ENCODE assay signal across 8 mouse cellular contexts in the genomic region with DNA sequence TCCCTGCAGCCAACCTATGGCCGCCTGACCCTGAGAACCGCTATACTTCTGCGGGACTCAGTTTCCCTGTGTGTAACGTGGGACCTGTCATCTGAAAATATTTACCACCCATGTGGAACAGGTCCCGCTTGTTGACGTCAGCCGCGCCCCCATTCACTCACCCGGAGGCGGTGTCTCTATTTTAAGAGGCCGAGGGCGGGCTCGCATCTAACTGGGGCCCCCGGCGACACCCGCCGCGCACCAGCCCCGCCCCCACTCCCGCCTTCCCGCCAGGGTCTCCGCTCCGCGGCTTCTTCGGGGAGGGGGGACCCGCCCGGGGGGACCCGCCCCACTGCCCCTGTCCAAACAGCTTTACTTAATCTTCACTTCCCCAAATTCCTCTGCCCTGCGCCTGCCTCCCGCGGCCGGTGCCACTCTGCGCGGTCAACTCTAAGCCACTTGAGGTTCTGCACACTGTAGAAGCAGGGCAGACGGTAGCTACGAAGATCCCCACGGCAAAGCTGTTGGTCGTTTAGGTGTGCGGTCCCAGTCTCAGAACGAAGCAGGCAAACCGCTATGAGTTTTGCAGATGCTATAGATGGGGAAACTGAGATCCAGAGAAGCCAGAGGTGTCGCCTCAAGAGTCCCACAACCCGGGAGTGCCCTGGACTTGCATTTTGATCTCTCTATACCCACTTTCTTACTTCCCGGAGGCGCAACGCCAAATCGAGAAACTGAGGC. TPM values are rescaled to one million over a fixed set of nuclear protein-coding genes. Genes with fewer than 3 reads are reported as not detected.
DNase-seq lines count a peak whose midpoint lies in the region; ATAC-seq and TF ChIP-seq lines count a peak whose summit lies in the region.

No protein-coding gene starts in this region.

- H3K27me3 ChIP-seq in E14TG2a.4 (ENCODE audit: insufficient read depth, low read length), result peaks cover 53% of the 10 kb centered on the region
- peaks cover 69% of the 10 kb centered on the region for H3K27me3 ChIP-seq in forebrain, embryonic 13.5 days
- H3K27me3 ChIP-seq in hindbrain, embryonic 14.5 days (ENCODE audit: control insufficient read depth, insufficient read depth, low read length), result peaks cover 43% of the 10 kb centered on the region
- H3K27me3 ChIP-seq in limb, embryonic 13.5 days, result peaks cover 73% of the 10 kb centered on the region
- H3K27me3 ChIP-seq in midbrain, embryonic 12.5 days, result peaks cover 85% of the 10 kb centered on the region

- WGBS in forebrain, embryonic 13.5 days, result 1% methylated on average over 43 of the region's 47 CpGs
- WGBS in hindbrain, embryonic 14.5 days, result 2% methylated on average over 38 of the region's 47 CpGs
- WGBS in limb, embryonic 13.5 days, result 2% methylated on average over 47 of the region's 47 CpGs
- 1% methylated on average over 41 of the region's 47 CpGs for WGBS in midbrain, embryonic 12.5 days

- DNase-seq in 416B (ENCODE audit: low read depth), result peak; percentile 71
- DNase-seq in hindbrain, embryonic 14.5 days (ENCODE audit: low spot score), result no peak
- peak; percentile 69 to 77 for DNase-seq in spleen, postnatal 14 days (ENCODE audit: low spot score in 2 of 2)
- no peak for DNase-seq in ovary, postnatal 10 days (ENCODE audit: low spot score)

- H3K27ac ChIP-seq in forebrain, embryonic 13.5 days, result no peak overlapping the region
- no peak overlapping the region for H3K27ac ChIP-seq in hindbrain, embryonic 14.5 days
- H3K27ac ChIP-seq in limb, embryonic 13.5 days, result no peak overlapping the region
- no peak overlapping the region for H3K27ac ChIP-seq in midbrain, embryonic 12.5 days (replicated peaks)

- ATAC-seq in forebrain, embryonic 13.5 days, result 0 out of 2 replicates have a peak, but pooled peaks have one; percentile 28
- ATAC-seq in hindbrain, embryonic 14.5 days (ENCODE audit: low FRiP score), result no peak
- no peak for ATAC-seq in limb, embryonic 13.5 days (ENCODE audit: low FRiP score, low read depth)
- peak; percentile 1; the same call in 1 of the 2 replicates for ATAC-seq in midbrain, embryonic 12.5 days (ENCODE audit: low FRiP score, low read depth)

- H3K4me2 ChIP-seq in forebrain, embryonic 13.5 days, result peak overlapping the region; percentile 79
- peak overlapping the region; percentile 66 for H3K4me2 ChIP-seq in hindbrain, embryonic 14.5 days (replicated peaks)
- H3K4me2 ChIP-seq in limb, embryonic 13.5 days (replicated peaks), result peak overlapping the region; percentile 83
- H3K4me2 ChIP-seq in midbrain, embryonic 12.5 days (replicated peaks), result peak overlapping the region; percentile 69

- peak overlapping the region; percentile 57 for H3K9ac ChIP-seq in forebrain, embryonic 13.5 days
- H3K9ac ChIP-seq in hindbrain, embryonic 14.5 days, result peak overlapping the region; percentile 18; the same call in 1 of the 2 replicates
- peak overlapping the region; percentile 54 for H3K9ac ChIP-seq in limb, embryonic 13.5 days
- 0 out of 2 replicates have a peak overlapping the region, but pooled peaks have one; percentile 2 for H3K9ac ChIP-seq in midbrain, embryonic 12.5 days (replicated peaks)

- TF ChIP-seq CTCF in E14TG2a.4 (conservative IDR thresholded peaks at IDR 0.05; ENCODE audit: low read length), result no peak

- peak overlapping the region; percentile 79 for H3K4me3 ChIP-seq in E14TG2a.4 (replicated peaks; ENCODE audit: low read length)
- H3K4me3 ChIP-seq in forebrain, embryonic 13.5 days, result peak overlapping the region; percentile 50
- peak overlapping the region; percentile 42 for H3K4me3 ChIP-seq in hindbrain, embryonic 14.5 days (replicated peaks; ENCODE audit: low read length)
- peak overlapping the region; percentile 57 for H3K4me3 ChIP-seq in limb, embryonic 13.5 days
- peak overlapping the region; percentile 46 for H3K4me3 ChIP-seq in midbrain, embryonic 12.5 days

- peaks cover 57% of the 10 kb centered on the region for H3K4me1 ChIP-seq in E14TG2a.4 (replicated peaks; ENCODE audit: low read depth, low read length)
- H3K4me1 ChIP-seq in forebrain, embryonic 13.5 days, result peaks cover 17% of the 10 kb centered on the region
- H3K4me1 ChIP-seq in hindbrain, embryonic 14.5 days (replicated peaks; ENCODE audit: control insufficient read depth, insufficient read depth, low read length), result no peaks in the 10 kb centered on the region
- peaks cover 12% of the 10 kb centered on the region for H3K4me1 ChIP-seq in limb, embryonic 13.5 days
- H3K4me1 ChIP-seq in midbrain, embryonic 12.5 days, result peaks cover 18% of the 10 kb centered on the region

- no peaks in the 10 kb centered on the region for H3K36me3 ChIP-seq in E14TG2a.4 (ENCODE audit: insufficient read depth, low read length)
- no peaks in the 10 kb centered on the region for H3K36me3 ChIP-seq in forebrain, embryonic 13.5 days (ENCODE audit: poor library complexity, severe bottlenecking)
- no peaks in the 10 kb centered on the region for H3K36me3 ChIP-seq in hindbrain, embryonic 14.5 days (replicated peaks; ENCODE audit: control insufficient read depth, insufficient read depth)
- H3K36me3 ChIP-seq in limb, embryonic 13.5 days, result no peaks in the 10 kb centered on the region
- H3K36me3 ChIP-seq in midbrain, embryonic 12.5 days, result no peaks in the 10 kb centered on the region

- H3K9me3 ChIP-seq in E14TG2a.4 (ENCODE audit: low read length), result no peaks in the 10 kb centered on the region
- no peaks in the 10 kb centered on the region for H3K9me3 ChIP-seq in forebrain, embryonic 13.5 days (replicated peaks)
- H3K9me3 ChIP-seq in hindbrain, embryonic 14.5 days (ENCODE audit: control insufficient read depth, low read length), result no peaks in the 10 kb centered on the region
- no peaks in the 10 kb centered on the region for H3K9me3 ChIP-seq in limb, embryonic 13.5 days
- H3K9me3 ChIP-seq in midbrain, embryonic 12.5 days, result no peaks in the 10 kb centered on the region

RNA-seq across cellular contexts. Expression of gene Mast3, which starts 0.9 kb away (rescaled TPM):
- 15.8 and 16.0 TPM in 2 replicates for polyA plus RNA-seq in forebrain, embryonic 13.5 days (2015; fragmentation: Nextera tagmentation; extraction: Ambion mirVana)
- 23.3 and 26.6 TPM in 2 replicates for polyA plus RNA-seq in hindbrain, embryonic 14.5 days (2014; fragmentation: Nextera tagmentation; extraction: Ambion mirVana)
- 13.1 and 14.0 TPM in 2 replicates for polyA plus RNA-seq in limb, embryonic 13.5 days (2015; fragmentation: Nextera tagmentation; extraction: Ambion mirVana)
- 17.1 and 18.0 TPM in 2 replicates for polyA plus RNA-seq in midbrain, embryonic 12.5 days (2016; fragmentation: Nextera tagmentation; extraction: Ambion mirVana)

RNA-seq across cellular contexts. Expression of gene Il12rb1, which starts 4.3 kb away (rescaled TPM):
- 0.09 TPM in 1 of 2 replicates, not detected in the other for polyA plus RNA-seq in forebrain, embryonic 13.5 days (2015; fragmentation: Nextera tagmentation; extraction: Ambion mirVana)
- polyA plus RNA-seq in hindbrain, embryonic 14.5 days (2014; fragmentation: Nextera tagmentation; extraction: Ambion mirVana), result 0.09 TPM in 1 of 2 replicates, not detected in the other
- polyA plus RNA-seq in limb, embryonic 13.5 days (2015; fragmentation: Nextera tagmentation; extraction: Ambion mirVana), result 0.06 TPM in 1 of 2 replicates, not detected in the other
- polyA plus RNA-seq in midbrain, embryonic 12.5 days (2016; fragmentation: Nextera tagmentation; extraction: Ambion mirVana), result 0.08 TPM in 1 of 2 replicates, not detected in the other

RNA-seq across cellular contexts. Expression of gene Pik3r2, which starts 27.4 kb away (rescaled TPM):
- polyA plus RNA-seq in forebrain, embryonic 13.5 days (2015; fragmentation: Nextera tagmentation; extraction: Ambion mirVana), result 84.3 and 84.6 TPM in 2 replicates
- polyA plus RNA-seq in hindbrain, embryonic 14.5 days (2014; fragmentation: Nextera tagmentation; extraction: Ambion mirVana), result 83.0 and 84.6 TPM in 2 replicates
- 78.1 and 81.3 TPM in 2 replicates for polyA plus RNA-seq in limb, embryonic 13.5 days (2015; fragmentation: Nextera tagmentation; extraction: Ambion mirVana)
- polyA plus RNA-seq in midbrain, embryonic 12.5 days (2016; fragmentation: Nextera tagmentation; extraction: Ambion mirVana), result 73.4 and 74.6 TPM in 2 replicates

RNA-seq across cellular contexts. Expression of gene Arrdc2, which starts 35.6 kb away (rescaled TPM):
- 5.6 and 5.7 TPM in 2 replicates for polyA plus RNA-seq in forebrain, embryonic 13.5 days (2015; fragmentation: Nextera tagmentation; extraction: Ambion mirVana)
- 7.2 and 8.7 TPM in 2 replicates for polyA plus RNA-seq in hindbrain, embryonic 14.5 days (2014; fragmentation: Nextera tagmentation; extraction: Ambion mirVana)
- polyA plus RNA-seq in limb, embryonic 13.5 days (2015; fragmentation: Nextera tagmentation; extraction: Ambion mirVana), result 6.1 and 6.2 TPM in 2 replicates
- polyA plus RNA-seq in midbrain, embryonic 12.5 days (2016; fragmentation: Nextera tagmentation; extraction: Ambion mirVana), result 10.4 and 10.5 TPM in 2 replicates

RNA-seq across cellular contexts. Expression of gene Mpv17l2, which starts 43.2 kb away (rescaled TPM):
- 44.8 and 48.0 TPM in 2 replicates for polyA plus RNA-seq in forebrain, embryonic 13.5 days (2015; fragmentation: Nextera tagmentation; extraction: Ambion mirVana)
- 34.4 and 43.5 TPM in 2 replicates for polyA plus RNA-seq in hindbrain, embryonic 14.5 days (2014; fragmentation: Nextera tagmentation; extraction: Ambion mirVana)
- polyA plus RNA-seq in limb, embryonic 13.5 days (2015; fragmentation: Nextera tagmentation; extraction: Ambion mirVana), result 29.2 and 36.6 TPM in 2 replicates
- polyA plus RNA-seq in midbrain, embryonic 12.5 days (2016; fragmentation: Nextera tagmentation; extraction: Ambion mirVana), result 35.4 and 37.3 TPM in 2 replicates

Comparison
In these comparisons a context has a peak if more than half of its experiments do, and no peak if none do; other contexts are left out.
1. DNase-seq: peak in 416B (single experiment) and spleen, postnatal 14 days (2 of 2); none in hindbrain, embryonic 14.5 days (single experiment) and ovary, postnatal 10 days (single experiment).
2. ATAC-seq: peak in forebrain, embryonic 13.5 days (single experiment) and midbrain, embryonic 12.5 days (single experiment); none in hindbrain, embryonic 14.5 days (single experiment) and limb, embryonic 13.5 days (single experiment).
3. H3K9ac ChIP-seq: peak in every context shown above with its lines; median percentile 57 in forebrain, embryonic 13.5 days; 54 in limb, embryonic 13.5 days; 18 in hindbrain, embryonic 14.5 days; 2 in midbrain, embryonic 12.5 days.
4. Peak in every context shown above with its lines, with median percentiles within 50 percentile points of each other: H3K4me3 ChIP-seq and H3K4me2 ChIP-seq.